Mouse (Mus musculus): ENCODE data around the gene Chka.

The Chka gene

DNA sequence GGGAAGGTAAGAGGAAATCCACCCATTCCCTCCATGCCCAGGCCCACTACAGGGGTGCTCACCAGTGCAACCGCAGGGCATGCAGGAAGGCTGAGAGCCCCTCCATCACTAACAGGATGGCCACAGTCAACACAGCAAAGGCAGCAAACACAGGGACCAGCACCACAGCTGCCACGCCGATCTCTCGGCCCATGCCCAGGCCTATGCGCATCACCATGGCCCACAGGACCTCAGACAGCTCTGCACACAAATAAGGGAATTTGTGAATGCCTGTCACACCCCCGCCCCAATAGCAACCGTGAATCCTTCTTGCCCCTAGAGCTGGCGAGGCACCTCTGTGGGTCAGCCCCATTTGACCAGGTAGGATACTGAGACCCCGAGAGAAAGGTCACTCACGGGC is 44.6 kb downstream of the Chka start:
- Histone ChIP-seq H3K4me3 (replicated peaks; ENCODE audit: low read length) (no peak overlapping the region), H3K4me1 (replicated peaks; ENCODE audit: low read depth, low read length) (peaks cover 30% of the 10 kb centered on the region), H3K27me3 (ENCODE audit: insufficient read depth, low read length) (no peaks in the 10 kb centered on the region), H3K36me3 (ENCODE audit: insufficient read depth, low read length) (peaks cover 74% of the 10 kb centered on the region), H3K9me3 (ENCODE audit: low read length) (no peaks in the 10 kb centered on the region)
- TF ChIP-seq NANOG (IDR thresholded peaks at IDR 0.05; ENCODE audit: borderline replicate concordance, low read length) (no peak), POU5F1 (IDR thresholded peaks at IDR 0.05; ENCODE audit: borderline replicate concordance, low read length) (no peak), CTCF (conservative IDR thresholded peaks at IDR 0.05; ENCODE audit: low read length) (no peak)

DNA sequence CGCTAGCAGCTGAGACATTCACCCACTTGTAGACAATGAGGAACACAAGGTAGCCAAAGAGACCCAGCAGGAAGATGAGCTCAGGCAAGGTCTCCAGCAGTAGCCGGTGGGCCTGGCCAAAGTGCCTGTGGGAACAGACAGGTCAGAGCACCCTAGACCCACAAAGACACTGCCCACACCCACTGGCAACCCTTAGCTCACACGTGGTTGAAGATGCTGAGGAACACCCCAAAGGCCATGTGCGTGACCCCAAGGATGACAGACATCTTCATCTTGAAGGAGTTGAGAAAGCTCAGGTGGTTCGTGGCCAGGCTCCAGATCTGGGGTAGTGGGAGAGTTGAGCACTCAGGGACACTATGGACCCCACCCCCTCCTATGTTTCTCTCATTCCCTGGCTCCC is 46.0 kb downstream of the Chka start:
- Histone ChIP-seq H3K9me3 (ENCODE audit: low read length) (no peaks in the 10 kb centered on the region), H3K4me3 (replicated peaks; ENCODE audit: low read length) (no peak overlapping the region), H3K27me3 (ENCODE audit: insufficient read depth, low read length) (no peaks in the 10 kb centered on the region; the same call in 1 of the 2 replicates), H3K4me1 (replicated peaks; ENCODE audit: low read depth, low read length) (peaks cover 39% of the 10 kb centered on the region), H3K36me3 (ENCODE audit: insufficient read depth, low read length) (peaks cover 74% of the 10 kb centered on the region)
- TF ChIP-seq POU5F1 (IDR thresholded peaks at IDR 0.05; ENCODE audit: borderline replicate concordance, low read length) (no peak), CTCF (conservative IDR thresholded peaks at IDR 0.05; ENCODE audit: low read length) (no peak), NANOG (IDR thresholded peaks at IDR 0.05; ENCODE audit: borderline replicate concordance, low read length) (no peak)

DNA sequence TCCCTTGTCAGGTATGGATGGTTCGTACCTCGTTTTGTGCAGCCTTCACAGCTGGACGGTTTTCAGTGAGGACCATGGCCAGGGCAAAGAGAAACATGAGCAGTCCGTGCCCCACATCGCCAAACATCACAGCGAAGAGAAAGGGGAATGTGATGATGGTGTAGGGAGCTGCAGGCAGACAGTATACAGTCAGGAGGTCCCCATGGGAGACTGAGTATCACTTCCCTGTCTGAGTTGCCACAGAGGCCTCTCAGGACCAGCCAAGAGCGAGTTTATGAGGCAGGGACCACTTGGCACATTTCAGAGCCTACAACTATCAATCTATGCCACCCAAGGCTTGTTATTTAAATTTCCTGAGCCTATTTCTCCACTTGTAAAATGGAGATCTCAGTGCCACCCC is 47.4 kb downstream of the Chka start:
- peaks cover 50% of the 10 kb centered on the region for H3K4me1 ChIP-seq (replicated peaks; ENCODE audit: low read depth, low read length)
- no peaks in the 10 kb centered on the region for H3K9me3 ChIP-seq (ENCODE audit: low read length)
- no peak overlapping the region for H3K4me3 ChIP-seq (replicated peaks; ENCODE audit: low read length)
- peaks cover 62% of the 10 kb centered on the region for H3K36me3 ChIP-seq (ENCODE audit: insufficient read depth, low read length)
- TF ChIP-seq NANOG (IDR thresholded peaks at IDR 0.05; ENCODE audit: borderline replicate concordance, low read length): no peak
- TF ChIP-seq POU5F1 (IDR thresholded peaks at IDR 0.05; ENCODE audit: borderline replicate concordance, low read length): no peak
- TF ChIP-seq CTCF (conservative IDR thresholded peaks at IDR 0.05; ENCODE audit: low read length): no peak
- peaks cover 5% of the 10 kb centered on the region; the same call in 1 of the 2 replicates for H3K27me3 ChIP-seq (ENCODE audit: insufficient read depth, low read length)

DNA sequence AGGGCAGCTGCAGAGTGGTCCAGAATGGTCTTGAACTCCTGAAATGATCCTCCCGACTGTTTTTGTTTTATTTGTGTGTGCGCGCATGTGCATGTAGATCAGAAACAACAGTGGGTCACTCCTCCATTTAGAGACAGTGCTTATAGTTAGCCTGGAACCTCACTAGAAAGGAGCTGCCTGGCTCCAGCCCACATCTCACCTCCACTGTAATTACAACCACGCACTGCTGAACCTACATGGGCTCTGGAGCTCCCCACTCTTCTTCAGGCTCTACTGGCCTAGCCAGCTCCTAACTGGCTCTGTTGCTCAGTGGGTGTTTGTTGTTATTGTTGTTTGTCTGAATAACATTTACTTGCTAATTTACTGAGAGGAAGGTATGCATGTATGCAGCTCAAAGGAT is 48.0 kb downstream of the Chka start:
- Histone ChIP-seq H3K9me3 (ENCODE audit: low read length) (no peaks in the 10 kb centered on the region), H3K4me1 (replicated peaks; ENCODE audit: low read depth, low read length) (peaks cover 54% of the 10 kb centered on the region), H3K4me3 (replicated peaks; ENCODE audit: low read length) (no peak overlapping the region), H3K27me3 (ENCODE audit: insufficient read depth, low read length) (peaks cover 10% of the 10 kb centered on the region; the same call in 1 of the 2 replicates), H3K36me3 (ENCODE audit: insufficient read depth, low read length) (peaks cover 56% of the 10 kb centered on the region)
- TF ChIP-seq CTCF (conservative IDR thresholded peaks at IDR 0.05; ENCODE audit: low read length): no peak
- TF ChIP-seq POU5F1 (IDR thresholded peaks at IDR 0.05; ENCODE audit: borderline replicate concordance, low read length): no peak
- TF ChIP-seq NANOG (IDR thresholded peaks at IDR 0.05; ENCODE audit: borderline replicate concordance, low read length): no peak

DNA sequence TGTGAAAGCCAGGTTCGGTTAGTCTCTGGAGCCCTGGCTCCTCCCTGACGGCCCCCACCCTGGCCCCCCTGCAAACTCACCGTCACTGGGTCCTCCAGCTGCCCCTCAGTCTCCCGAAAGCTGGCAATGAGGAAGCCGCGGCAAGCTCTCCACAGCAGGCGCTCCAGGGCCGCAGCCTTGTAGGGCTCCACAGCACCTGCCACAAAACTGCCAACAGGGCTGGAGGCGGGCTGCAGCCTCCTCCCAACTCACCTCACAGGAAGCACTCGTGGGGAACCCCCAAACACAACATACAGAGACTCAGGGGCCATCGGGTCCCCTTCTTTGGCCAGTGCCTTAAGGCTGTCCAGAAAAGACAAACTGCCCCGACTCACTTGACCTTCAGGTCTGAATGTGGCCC is 51.4 kb downstream of the Chka start:
- H3K4me3 ChIP-seq (replicated peaks; ENCODE audit: low read length): peak overlapping the region; percentile 75
- TF ChIP-seq CTCF (conservative IDR thresholded peaks at IDR 0.05; ENCODE audit: low read length) (no peak), POU5F1 (IDR thresholded peaks at IDR 0.05; ENCODE audit: borderline replicate concordance, low read length) (no peak), NANOG (IDR thresholded peaks at IDR 0.05; ENCODE audit: borderline replicate concordance, low read length) (no peak)
- peaks cover 64% of the 10 kb centered on the region for H3K4me1 ChIP-seq (replicated peaks; ENCODE audit: low read depth, low read length)
- H3K9me3 ChIP-seq (ENCODE audit: low read length): no peaks in the 10 kb centered on the region
- H3K36me3 ChIP-seq (ENCODE audit: insufficient read depth, low read length): peaks cover 30% of the 10 kb centered on the region
- peaks cover 30% of the 10 kb centered on the region for H3K27me3 ChIP-seq (ENCODE audit: insufficient read depth, low read length)

DNA sequence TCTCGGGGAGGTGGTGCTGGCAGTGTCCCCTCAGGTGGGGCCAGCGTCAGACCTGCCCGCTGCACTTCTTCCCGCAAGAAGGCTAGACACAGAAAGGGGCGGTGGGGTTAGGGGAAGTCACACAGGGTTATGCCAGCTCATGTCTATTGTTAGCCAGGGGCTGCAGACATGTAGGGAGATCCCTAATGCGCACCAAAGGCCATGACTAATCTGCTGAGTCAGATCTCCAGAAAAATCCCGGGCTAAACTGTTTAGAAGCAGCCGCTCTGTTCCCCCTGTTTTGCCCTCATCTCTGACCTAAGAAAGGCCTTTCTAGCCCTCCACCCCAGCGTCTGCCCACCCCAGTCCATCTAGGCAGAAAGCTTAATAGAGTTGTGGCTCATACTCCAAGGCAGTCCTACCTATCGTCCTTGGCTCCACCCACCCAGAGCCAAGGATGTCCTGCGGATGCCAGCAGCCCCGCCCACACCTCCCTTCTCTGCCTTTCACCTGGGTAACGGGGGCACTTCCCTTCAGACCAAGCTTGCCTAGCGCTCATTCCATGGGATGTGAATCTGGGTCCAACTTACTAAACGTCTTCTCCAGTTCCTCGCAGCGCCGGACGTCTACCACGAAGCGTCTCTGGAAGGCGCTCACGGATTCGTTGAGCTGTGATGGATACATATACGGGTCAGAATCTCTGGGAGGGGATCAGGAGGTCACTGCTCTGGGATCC is 52.2 kb downstream of the Chka start:
- Histone ChIP-seq H3K9me3 (ENCODE audit: low read length) (no peaks in the 10 kb centered on the region), H3K27me3 (ENCODE audit: insufficient read depth, low read length) (peaks cover 30% of the 10 kb centered on the region), H3K4me3 (replicated peaks; ENCODE audit: low read length) (peak overlapping the region; percentile 75), H3K36me3 (ENCODE audit: insufficient read depth, low read length) (peaks cover 33% of the 10 kb centered on the region), H3K4me1 (replicated peaks; ENCODE audit: low read depth, low read length) (peaks cover 65% of the 10 kb centered on the region)
- TF ChIP-seq NANOG (IDR thresholded peaks at IDR 0.05; ENCODE audit: borderline replicate concordance, low read length) (no peak), CTCF (conservative IDR thresholded peaks at IDR 0.05; ENCODE audit: low read length) (no peak), POU5F1 (IDR thresholded peaks at IDR 0.05; ENCODE audit: borderline replicate concordance, low read length) (no peak)

DNA sequence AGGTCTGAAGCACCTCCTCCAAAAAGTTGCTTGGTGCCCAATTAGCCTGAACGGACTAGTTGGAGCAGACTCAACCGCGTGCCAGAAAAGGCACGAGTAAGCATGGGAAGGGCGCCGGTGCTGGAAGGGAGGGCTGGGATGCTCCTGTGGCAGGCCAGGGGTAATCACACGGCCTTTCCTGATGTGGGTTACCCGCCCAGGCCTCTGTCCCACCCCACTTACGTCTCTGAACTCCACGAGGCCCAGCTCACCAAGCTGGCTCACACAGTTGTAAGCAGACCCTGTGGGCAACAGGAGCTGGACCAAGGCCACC is 52.7 kb downstream of the Chka start:
- H3K4me3 ChIP-seq (replicated peaks; ENCODE audit: low read length): peak overlapping the region; percentile 75
- TF ChIP-seq NANOG (IDR thresholded peaks at IDR 0.05; ENCODE audit: borderline replicate concordance, low read length): no peak
- no peak for TF ChIP-seq POU5F1 (IDR thresholded peaks at IDR 0.05; ENCODE audit: borderline replicate concordance, low read length)
- TF ChIP-seq CTCF (conservative IDR thresholded peaks at IDR 0.05; ENCODE audit: low read length): no peak
- peaks cover 30% of the 10 kb centered on the region for H3K27me3 ChIP-seq (ENCODE audit: insufficient read depth, low read length)

DNA sequence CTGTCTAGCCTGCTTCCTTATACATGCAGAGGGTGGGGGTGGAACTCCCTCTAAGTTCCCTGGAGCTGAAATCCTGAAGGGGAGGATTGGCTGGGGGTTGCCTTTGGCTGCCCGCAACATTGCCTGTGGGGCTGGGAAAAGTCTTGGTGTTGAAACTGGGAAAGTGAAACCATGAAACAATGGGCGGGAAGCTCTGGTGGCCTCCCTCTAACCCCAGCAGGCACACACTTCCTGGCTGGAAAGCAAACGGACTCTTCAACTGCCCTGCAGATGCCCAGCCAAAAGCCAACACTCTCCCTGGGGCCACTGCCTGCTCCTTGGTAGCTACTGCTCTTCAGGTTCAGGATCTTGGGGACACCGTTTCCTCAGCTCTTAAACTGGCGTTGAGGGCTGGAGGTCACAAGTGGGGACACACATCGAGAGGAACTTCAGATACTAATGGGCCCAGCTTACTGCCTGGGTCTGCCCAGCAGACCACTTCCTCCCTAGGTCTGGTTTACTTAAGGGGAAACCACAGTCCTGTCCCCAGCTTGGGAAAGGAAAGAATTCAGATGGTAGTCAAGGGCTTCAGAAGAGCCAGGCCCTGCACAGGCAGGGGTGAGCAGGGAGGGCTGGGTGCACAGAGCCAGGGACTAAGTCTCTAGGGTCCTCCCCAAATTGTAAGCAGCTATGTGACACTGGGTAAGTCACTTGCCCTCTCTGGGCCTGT is 53.8 kb downstream of the Chka start:
- Histone ChIP-seq H3K4me3 (replicated peaks; ENCODE audit: low read length) (peak overlapping the region; percentile 79), H3K27me3 (ENCODE audit: insufficient read depth, low read length) (peaks cover 30% of the 10 kb centered on the region), H3K9me3 (ENCODE audit: low read length) (no peaks in the 10 kb centered on the region), H3K36me3 (ENCODE audit: insufficient read depth, low read length) (peaks cover 48% of the 10 kb centered on the region), H3K4me1 (replicated peaks; ENCODE audit: low read depth, low read length) (peaks cover 73% of the 10 kb centered on the region)
- TF ChIP-seq POU5F1 (IDR thresholded peaks at IDR 0.05; ENCODE audit: borderline replicate concordance, low read length) (no peak), CTCF (conservative IDR thresholded peaks at IDR 0.05; ENCODE audit: low read length) (no peak), NANOG (IDR thresholded peaks at IDR 0.05; ENCODE audit: borderline replicate concordance, low read length) (no peak)

More for the DNA sequence above, 52.7 kb downstream of the Chka start:
- peaks cover 37% of the 10 kb centered on the region for H3K36me3 ChIP-seq (ENCODE audit: insufficient read depth, low read length)
- peaks cover 65% of the 10 kb centered on the region for H3K4me1 ChIP-seq (replicated peaks; ENCODE audit: low read depth, low read length)
- no peaks in the 10 kb centered on the region for H3K9me3 ChIP-seq (ENCODE audit: low read length)

All from E14TG2a.4 (cell line).